Mouse (Mus musculus) E14TG2a.4 (cell line): ENCODE measurements around the gene Hacd4.

Experiments
- CTCF ChIP-seq: conservative IDR thresholded peaks from 2 replicates; pipeline ENCODE4 v1.5.1; 2014; ENCODE audit warnings: low read length
- NANOG ChIP-seq: IDR thresholded peaks from 2 replicates; pipeline ENCODE4 v1.6.1; 2014; ENCODE audit warnings: borderline replicate concordance, low read length, mixed read lengths
- POU5F1 ChIP-seq: IDR thresholded peaks from 2 replicates; pipeline ENCODE4 v1.6.1; 2014; ENCODE audit warnings: low read length, borderline replicate concordance

DNA sequence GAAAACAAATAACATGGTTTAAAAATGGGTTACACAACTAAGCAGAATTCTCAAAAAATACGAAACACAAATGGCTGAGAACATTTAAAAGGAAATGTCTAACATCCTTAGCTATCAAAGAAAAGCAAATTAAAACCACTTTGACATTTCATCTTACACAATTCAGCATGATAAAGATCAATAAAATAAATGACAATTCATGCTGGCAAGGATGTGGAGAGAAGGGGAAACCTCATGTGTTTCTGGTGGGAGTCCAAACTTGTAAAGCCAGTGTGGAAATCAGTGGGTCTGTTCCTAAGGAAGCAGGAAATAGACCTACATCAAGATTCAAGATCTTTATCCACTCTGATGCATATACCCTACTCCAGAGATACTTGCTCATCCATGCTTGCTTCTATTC is 19.4 kb upstream of the Hacd4 start:
- TF ChIP-seq CTCF (no peak), NANOG (no peak), POU5F1 (no peak)
